Mouse (Mus musculus): ENCODE measurements at regions not wholly inside any gene's neighbourhood (a gene's known extent, or its start where the extent isn't known, plus 50 kb on each side); places are given as distances from the start of the nearest gene placed in this dataset.
"Not testable (repeated sequence)": the region's sequence is repeated elsewhere in the genome, so short reads cannot be mapped to it uniquely, and the experiment has no call there.

DNA sequence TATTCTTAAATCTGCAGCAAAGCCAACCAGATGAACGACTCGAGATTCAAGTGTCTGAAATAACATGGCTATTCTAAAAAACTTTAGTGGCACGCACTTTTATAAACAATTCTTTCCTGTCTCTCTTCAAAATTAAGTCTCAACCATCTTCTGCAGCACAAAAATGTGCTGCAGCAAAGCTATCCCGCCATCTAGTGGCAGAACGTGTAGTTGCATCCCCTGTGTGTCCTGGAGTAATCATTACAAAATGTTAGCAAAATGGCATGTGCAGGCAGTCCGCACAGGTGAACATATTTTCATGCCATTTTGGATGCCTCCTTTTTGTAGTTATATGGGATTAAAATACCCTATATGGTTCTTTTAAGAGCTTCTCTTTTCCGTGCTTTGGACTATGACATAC, 293.1 kb upstream of the Slc7a14 start:
- ATAC-seq (ENCODE audit: low FRiP score) = 0 out of 2 replicates have a peak, but pooled peaks have one; percentile 43
- H3K27me3 ChIP-seq (ENCODE audit: control insufficient read depth, insufficient read depth, low read length) = no peaks in the 10 kb centered on the region
- WGBS = 22% methylated on average over 7 of the region's 7 CpGs

DNA sequence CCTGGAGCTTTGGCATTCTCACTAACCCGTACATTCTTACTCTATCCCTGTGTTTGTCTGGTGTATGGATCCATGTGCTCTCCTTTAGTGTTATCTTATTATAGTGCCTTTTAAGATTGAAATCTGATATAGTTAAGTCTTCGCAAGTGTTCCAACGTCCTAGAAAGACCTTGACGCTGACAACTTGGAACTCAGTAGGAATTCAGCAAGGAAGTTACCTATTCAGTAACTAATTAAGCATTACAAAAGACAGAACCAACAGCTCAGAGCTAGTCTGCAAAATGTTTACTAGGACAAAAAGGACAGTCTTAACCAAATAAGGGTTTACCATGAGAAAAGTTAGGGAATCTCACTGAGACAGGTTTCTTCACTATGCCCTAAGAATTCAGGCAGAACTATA, 286.4 kb upstream of the Slc7a14 start:
- 76% methylated on average over 4 of the region's 4 CpGs for WGBS
- H3K4me3 ChIP-seq (replicated peaks; ENCODE audit: low read length); H3K9ac ChIP-seq; H3K4me2 ChIP-seq (replicated peaks); H3K27ac ChIP-seq; H3K4me1 ChIP-seq (replicated peaks; ENCODE audit: control insufficient read depth, insufficient read depth, low read length); DNase-seq (ENCODE audit: low spot score); H3K9me3 ChIP-seq (ENCODE audit: control insufficient read depth, low read length); H3K36me3 ChIP-seq (replicated peaks; ENCODE audit: control insufficient read depth, insufficient read depth); H3K27me3 ChIP-seq (ENCODE audit: control insufficient read depth, insufficient read depth, low read length); ATAC-seq (ENCODE audit: low FRiP score): not testable (repeated sequence)

More for the DNA sequence above, 293.1 kb upstream of the Slc7a14 start:
- H3K36me3 ChIP-seq (replicated peaks; ENCODE audit: control insufficient read depth, insufficient read depth) = no peaks in the 10 kb centered on the region
- H3K9ac ChIP-seq = no peak overlapping the region
- H3K4me3 ChIP-seq (replicated peaks; ENCODE audit: low read length) = no peak overlapping the region
- H3K4me1 ChIP-seq (replicated peaks; ENCODE audit: control insufficient read depth, insufficient read depth, low read length) = no peaks in the 10 kb centered on the region
- no peak overlapping the region for H3K4me2 ChIP-seq (replicated peaks)
- H3K27ac ChIP-seq = no peak overlapping the region
- H3K9me3 ChIP-seq (ENCODE audit: control insufficient read depth, low read length) = no peaks in the 10 kb centered on the region
- DNase-seq (ENCODE audit: low spot score) = peak; percentile 96

DNA sequence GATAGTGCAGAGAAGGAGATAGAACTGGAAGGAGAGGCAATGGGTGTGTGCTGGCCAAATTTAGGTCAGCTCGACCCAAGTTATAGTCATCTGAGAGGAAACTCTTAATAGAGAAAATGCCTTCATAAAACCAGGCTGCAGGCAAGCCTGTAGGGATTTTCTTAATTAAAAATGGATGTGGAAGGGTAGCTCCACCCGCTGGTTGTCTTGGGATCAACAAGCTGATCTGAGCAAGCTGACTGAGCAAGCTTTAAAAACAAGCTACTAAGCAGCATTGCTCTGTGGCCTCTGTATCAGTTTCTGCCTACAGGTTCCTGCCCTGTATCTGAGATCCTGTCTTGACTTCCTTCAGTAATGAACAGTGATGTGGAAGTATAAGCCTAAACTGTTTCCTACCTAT, 275.8 kb upstream of the Slc7a14 start:
- H3K9ac ChIP-seq = no peak overlapping the region
- no peak overlapping the region for H3K4me3 ChIP-seq (replicated peaks; ENCODE audit: low read length)
- no peaks in the 10 kb centered on the region for H3K36me3 ChIP-seq (replicated peaks; ENCODE audit: control insufficient read depth, insufficient read depth)
- H3K27ac ChIP-seq = no peak overlapping the region
- H3K9me3 ChIP-seq (ENCODE audit: control insufficient read depth, low read length) = no peaks in the 10 kb centered on the region
- no peaks in the 10 kb centered on the region for H3K27me3 ChIP-seq (ENCODE audit: control insufficient read depth, insufficient read depth, low read length)
- H3K4me1 ChIP-seq (replicated peaks; ENCODE audit: control insufficient read depth, insufficient read depth, low read length) = no peaks in the 10 kb centered on the region
- DNase-seq (ENCODE audit: low spot score) (no peak), ATAC-seq (ENCODE audit: low FRiP score) (no peak)
- 59% methylated on average over 2 of the region's 2 CpGs for WGBS
- no peak overlapping the region for H3K4me2 ChIP-seq (replicated peaks)

DNA sequence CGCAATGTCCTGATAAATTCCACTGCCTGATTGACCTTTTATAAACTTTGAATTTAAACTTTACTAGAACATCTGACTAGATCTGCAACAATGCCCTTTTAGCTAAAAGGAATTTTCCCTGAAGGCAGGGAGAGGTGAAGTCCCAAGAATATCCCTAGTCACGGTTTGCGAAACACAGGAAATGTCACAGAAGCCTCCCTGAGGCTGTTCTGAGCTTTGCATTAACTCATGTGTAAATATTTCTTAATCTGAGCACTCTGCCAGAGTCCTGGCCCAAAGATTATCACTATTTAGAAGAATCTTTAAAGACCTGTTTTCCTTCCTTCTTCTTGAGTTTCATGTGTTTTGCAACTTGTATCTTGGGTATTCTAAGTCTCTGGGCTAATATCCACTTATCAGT, 263.7 kb upstream of the Slc7a14 start:
- ATAC-seq (ENCODE audit: low FRiP score) = no peak
- no peak for DNase-seq (ENCODE audit: low spot score)
- no peaks in the 10 kb centered on the region for H3K36me3 ChIP-seq (replicated peaks; ENCODE audit: control insufficient read depth, insufficient read depth)
- no peak overlapping the region for H3K9ac ChIP-seq
- no peak overlapping the region for H3K4me3 ChIP-seq (replicated peaks; ENCODE audit: low read length)
- H3K4me1 ChIP-seq (replicated peaks; ENCODE audit: control insufficient read depth, insufficient read depth, low read length) = no peaks in the 10 kb centered on the region
- WGBS = 94% methylated on average over 3 of the region's 3 CpGs
- H3K9me3 ChIP-seq (ENCODE audit: control insufficient read depth, low read length) = peaks cover 6% of the 10 kb centered on the region
- no peak overlapping the region for H3K4me2 ChIP-seq (replicated peaks)
- no peaks in the 10 kb centered on the region for H3K27me3 ChIP-seq (ENCODE audit: control insufficient read depth, insufficient read depth, low read length)
- H3K27ac ChIP-seq = no peak overlapping the region
